Mouse (Mus musculus) spleen, adult 2 months (tissue): Measurements from ENCODE around the gene Xrcc6.

Experiments used
- CTCF ChIP-seq: fragments of 200-500 bp; IDR thresholded peaks from 2 replicates; pipeline ENCODE4 v1.5.1; 2011; ENCODE audit warnings: mild to moderate bottlenecking, inconsistent platforms; ENCODE audit not compliant: insufficient read depth, insufficient read length, insufficient replicate concordance; ENCODE audit errors: extremely low read depth
- POLR2A ChIP-seq: fragments of 200-500 bp; IDR thresholded peaks from 2 replicates; pipeline ENCODE4 v1.6.1; 2011; ENCODE audit warnings: low read depth, low read length, inconsistent platforms

GRCm38 (mm10) chr15:82016101-82016808 lies 28.6 kb downstream of the Xrcc6 start:
- TF ChIP-seq CTCF (no peak), POLR2A (peak; percentile 65)
